Mouse (Mus musculus): ENCODE data around the gene Olfr769. TPM values are rescaled to one million over a fixed set of nuclear protein-coding genes. Genes with fewer than 3 reads are reported as not detected.

The Olfr769 gene
- not detected in 2 replicates for polyA plus RNA-seq (2021; fragmentation: Nextera tagmentation)
- long read RNA-seq, experiment 1 = 0 reads
- long read RNA-seq, experiment 2 = 0 reads

DNA sequence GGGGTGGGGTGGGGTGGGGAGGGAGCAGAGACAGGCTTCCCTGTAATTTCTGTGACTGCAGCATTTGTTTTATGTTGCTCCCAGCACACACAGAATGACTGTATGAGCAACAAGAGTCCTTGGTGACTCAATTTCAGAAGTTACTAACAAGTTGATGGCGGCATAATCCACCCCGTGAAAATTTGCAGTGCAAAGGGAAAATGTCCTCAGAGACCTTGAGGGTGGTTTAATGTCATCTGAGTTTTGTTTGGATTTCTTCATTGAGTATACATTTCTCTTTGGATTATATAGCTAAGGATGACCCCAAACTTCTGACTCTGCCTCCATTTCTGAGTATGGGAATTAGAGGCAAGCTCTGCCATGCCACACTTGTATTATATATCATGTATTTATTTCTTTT lies at the start of gene Olfr769:
Gene Olfr769, minus strand, starts transcription at position 101 of the 400 bp plus-strand sequence.

DNA sequence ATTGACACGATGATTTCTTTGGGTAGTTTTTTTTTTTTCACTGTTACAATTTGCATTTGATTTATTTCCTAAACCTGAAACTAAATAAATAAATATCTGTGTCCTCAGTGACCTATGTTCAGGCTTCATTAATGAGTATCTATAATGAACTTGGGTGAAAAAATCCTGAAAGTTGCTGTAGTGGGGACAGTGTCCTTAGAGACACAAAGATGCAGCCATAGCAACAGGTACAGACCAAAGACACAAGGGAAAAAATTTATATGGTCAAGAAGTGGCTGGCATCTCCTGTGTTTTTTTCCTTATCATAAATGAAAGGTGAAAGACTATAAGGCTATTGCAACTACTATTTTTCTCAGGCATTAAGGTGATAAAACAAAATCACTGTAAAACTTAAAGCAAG lies 47.0 kb upstream of the Olfr769 start, which contains the start of gene Olfr771:
Gene Olfr771, minus strand, starts transcription at position 101 of the 400 bp plus-strand sequence.

DNA sequence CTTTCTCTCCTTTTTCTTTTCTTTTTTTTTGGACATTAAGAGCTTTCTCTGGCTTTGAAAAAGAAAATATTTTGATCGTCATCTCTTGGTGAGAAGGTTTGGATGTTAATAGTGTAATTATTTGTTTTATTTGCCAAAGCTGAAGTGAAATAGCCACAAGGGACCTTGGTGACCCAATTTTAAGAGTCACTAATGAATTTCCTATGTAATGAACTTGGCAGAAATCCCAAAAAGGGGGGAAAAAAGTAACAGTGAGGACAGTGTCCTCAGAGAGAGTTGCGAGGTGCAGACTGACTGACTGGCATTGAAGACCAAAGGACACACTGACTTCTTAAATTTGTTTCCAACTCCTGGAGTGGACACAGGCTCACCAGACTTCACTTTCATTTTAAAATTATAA lies 21.2 kb upstream of the Olfr769 start, which contains the start of gene Olfr770:
Gene Olfr770, minus strand, starts transcription at position 101 of the 400 bp plus-strand sequence.

DNA sequence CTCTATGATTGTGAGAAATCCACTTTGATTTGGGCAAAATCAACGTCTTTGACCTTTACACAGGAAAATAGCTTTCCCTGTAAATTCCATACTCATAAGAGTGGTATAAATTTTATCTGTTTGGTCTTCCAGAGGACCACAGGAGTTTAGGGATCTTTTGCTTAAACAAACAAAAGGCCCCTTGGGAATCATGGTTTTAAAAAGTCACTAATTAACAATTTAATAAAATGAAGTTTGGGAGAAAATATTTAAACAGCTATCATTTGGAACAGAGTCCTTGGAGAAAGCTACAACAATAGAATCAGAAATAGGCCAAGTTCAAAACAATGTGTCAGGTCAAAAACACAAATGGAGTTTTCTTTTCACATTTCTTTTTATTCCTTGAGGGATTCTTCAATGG lies 18.4 kb downstream of the Olfr769 start, which contains the start of gene Olfr768:
Gene Olfr768, minus strand, starts transcription at position 101 of the 400 bp plus-strand sequence.

DNA sequence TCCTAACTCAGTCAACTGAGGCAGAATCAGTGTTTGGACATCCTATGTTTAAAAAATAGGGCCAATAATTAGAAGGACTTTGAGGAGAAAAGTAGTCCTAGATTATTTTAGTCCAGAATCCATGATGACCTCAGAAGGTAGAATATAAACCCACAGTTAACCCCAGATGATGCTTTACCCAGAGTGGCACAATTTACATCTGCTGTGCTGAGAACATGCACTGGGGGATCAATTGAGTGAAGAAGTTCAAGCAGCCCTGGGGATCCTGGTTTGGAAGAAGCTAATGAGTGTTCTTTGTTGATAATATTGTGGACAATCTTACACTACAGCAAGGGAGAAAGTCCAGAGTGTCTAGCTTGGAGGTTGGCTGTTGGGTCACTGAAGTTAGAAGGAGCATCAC lies 34.9 kb downstream of the Olfr769 start, which contains the start of gene Olfr767:
Gene Olfr767, minus strand, starts transcription at position 101 of the 400 bp plus-strand sequence.

DNA sequence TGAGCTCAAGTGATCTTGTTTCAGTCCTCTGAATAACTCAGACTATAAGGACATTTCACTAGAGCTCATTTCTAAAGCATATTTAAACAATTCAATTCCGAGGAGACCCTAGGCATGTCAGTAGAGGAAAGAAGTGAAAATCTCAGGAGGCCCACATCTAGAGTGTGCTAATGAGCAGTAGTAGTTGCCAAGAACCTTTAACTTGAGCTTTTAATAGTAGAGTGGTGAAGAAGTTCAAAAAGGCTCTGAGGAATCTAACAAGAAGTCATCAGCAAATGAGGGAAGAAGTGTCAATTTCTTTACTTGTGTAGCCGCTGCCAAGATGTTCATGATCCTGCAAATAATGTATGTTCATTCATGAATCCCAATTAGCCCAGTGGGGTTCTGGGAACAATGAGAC lies 48.8 kb downstream of the Olfr769 start, which contains the start of gene Olfr766-ps1:
Gene Olfr766-ps1, minus strand, starts transcription at position 101 of the 400 bp plus-strand sequence.

Other genes starting within 250 kb of the Olfr769 start
- 6.8 and 7.9 TPM in 2 replicates for gene Gdf11, start 226.1 kb downstream of the Olfr769 start, polyA plus RNA-seq (2021; fragmentation: Nextera tagmentation)
- 190 and 257 TPM in 2 replicates for gene Cd63, start 216.9 kb downstream of the Olfr769 start, polyA plus RNA-seq (2021; fragmentation: Nextera tagmentation)
- 10.0 and 83.5 TPM in 2 replicates for gene Rdh5, start 195.0 kb downstream of the Olfr769 start, polyA plus RNA-seq (2021; fragmentation: Nextera tagmentation)
- gene Bloc1s1, start 193.8 kb downstream of the Olfr769 start, polyA plus RNA-seq (2021; fragmentation: Nextera tagmentation) = 356 and 436 TPM in 2 replicates
- 3.7 and 4.6 TPM in 2 replicates for gene Itga7, start 184.0 kb downstream of the Olfr769 start, polyA plus RNA-seq (2021; fragmentation: Nextera tagmentation)
- gene Mettl7b, start 156.9 kb downstream of the Olfr769 start, polyA plus RNA-seq (2021; fragmentation: Nextera tagmentation) = not detected in 2 replicates
- gene Olfr9, start 128.4 kb downstream of the Olfr769 start, polyA plus RNA-seq (2021; fragmentation: Nextera tagmentation) = not detected in 2 replicates
- not detected in 2 replicates for gene Olfr763, start 107.1 kb downstream of the Olfr769 start, polyA plus RNA-seq (2021; fragmentation: Nextera tagmentation)
- gene Olfr764-ps1, start 78.0 kb downstream of the Olfr769 start, polyA plus RNA-seq (2021; fragmentation: Nextera tagmentation) = not detected in 2 replicates
- gene Olfr765, start 67.9 kb downstream of the Olfr769 start, polyA plus RNA-seq (2021; fragmentation: Nextera tagmentation) = not detected in 2 replicates
- gene Olfr766-ps1, start 48.9 kb downstream of the Olfr769 start, polyA plus RNA-seq (2021; fragmentation: Nextera tagmentation) = not detected in 2 replicates
- not detected in 2 replicates for gene Olfr767, start 35.0 kb downstream of the Olfr769 start, polyA plus RNA-seq (2021; fragmentation: Nextera tagmentation)
- not detected in 2 replicates for gene Olfr768, start 18.5 kb downstream of the Olfr769 start, polyA plus RNA-seq (2021; fragmentation: Nextera tagmentation)
- not detected in 2 replicates for gene Olfr770, start 21.1 kb upstream of the Olfr769 start, polyA plus RNA-seq (2021; fragmentation: Nextera tagmentation)
- gene Olfr771, start 46.9 kb upstream of the Olfr769 start, polyA plus RNA-seq (2021; fragmentation: Nextera tagmentation) = not detected in 2 replicates
- gene Olfr772, start 60.1 kb upstream of the Olfr769 start, polyA plus RNA-seq (2021; fragmentation: Nextera tagmentation) = not detected in 2 replicates
- not detected in 2 replicates for gene Olfr773, start 69.6 kb upstream of the Olfr769 start, polyA plus RNA-seq (2021; fragmentation: Nextera tagmentation)
- gene Olfr774, start 118.3 kb upstream of the Olfr769 start, polyA plus RNA-seq (2021; fragmentation: Nextera tagmentation) = not detected in 2 replicates
- not detected in 2 replicates for gene Olfr775, start 130.6 kb upstream of the Olfr769 start, polyA plus RNA-seq (2021; fragmentation: Nextera tagmentation)
- gene Olfr776, start 141.3 kb upstream of the Olfr769 start, polyA plus RNA-seq (2021; fragmentation: Nextera tagmentation) = not detected in 2 replicates
- not detected in 2 replicates for gene Olfr777, start 153.6 kb upstream of the Olfr769 start, polyA plus RNA-seq (2021; fragmentation: Nextera tagmentation)
- gene Olfr780, start 200.3 kb upstream of the Olfr769 start, polyA plus RNA-seq (2021; fragmentation: Nextera tagmentation) = not detected in 2 replicates
- gene Olfr781, start 211.0 kb upstream of the Olfr769 start, polyA plus RNA-seq (2021; fragmentation: Nextera tagmentation) = not detected in 2 replicates
- gene Olfr782, start 231.0 kb upstream of the Olfr769 start, polyA plus RNA-seq (2021; fragmentation: Nextera tagmentation) = not detected in 2 replicates

All from layer of hippocampus, adult 6 months (tissue).